Mouse (Mus musculus): ENCODE results near the gene Kcnc1.

Kcnc1 gene

GRCm38 (mm10) chr7:46459605-46460245 lies 63.4 kb downstream of the Kcnc1 start:
- in situ Hi-C loops (cut with MboI; ENCODE audit: unreplicated experiment in 2 of 2) = no loop called here

- in situ Hi-C loops (cut with MboI; ENCODE audit: unreplicated experiment in 2 of 2) = no loop called here
Measured at GRCm38 (mm10) chr7:46462287-46462686, 66.0 kb downstream of the Kcnc1 start.

GRCm38 (mm10) chr7:46463136-46463535 lies 66.8 kb downstream of the Kcnc1 start:
- in situ Hi-C loops (cut with MboI; ENCODE audit: unreplicated experiment in 2 of 2) = no loop called here

- in situ Hi-C loops (cut with MboI; ENCODE audit: unreplicated experiment in 2 of 2) = no loop called here
Measured at GRCm38 (mm10) chr7:46466422-46466981, 70.2 kb downstream of the Kcnc1 start.

GRCm38 (mm10) chr7:46469542-46469941 lies 73.2 kb downstream of the Kcnc1 start:
- in situ Hi-C loops (cut with MboI; ENCODE audit: unreplicated experiment in 2 of 2) = no loop called here

- in situ Hi-C loops (cut with MboI; ENCODE audit: unreplicated experiment in 2 of 2) = no loop called here
Measured at GRCm38 (mm10) chr7:46471054-46471737, 74.9 kb downstream of the Kcnc1 start.

GRCm38 (mm10) chr7:46473141-46473540 lies 76.8 kb downstream of the Kcnc1 start:
- in situ Hi-C loops (cut with MboI; ENCODE audit: unreplicated experiment in 2 of 2) = no loop called here

- in situ Hi-C loops (cut with MboI; ENCODE audit: unreplicated experiment in 2 of 2) = no loop called here
Measured at GRCm38 (mm10) chr7:46475464-46475863, 79.2 kb downstream of the Kcnc1 start.

- in situ Hi-C loops (cut with MboI; ENCODE audit: unreplicated experiment in 2 of 2) = no loop called here
Measured at GRCm38 (mm10) chr7:46477456-46477855, 81.2 kb downstream of the Kcnc1 start.

GRCm38 (mm10) chr7:46479793-46480192 lies 83.5 kb downstream of the Kcnc1 start:
- in situ Hi-C loops (cut with MboI; ENCODE audit: unreplicated experiment in 2 of 2) = no loop called here

- in situ Hi-C loops (cut with MboI; ENCODE audit: unreplicated experiment in 2 of 2) = no loop called here
Measured at GRCm38 (mm10) chr7:46482099-46482531, 85.8 kb downstream of the Kcnc1 start.

GRCm38 (mm10) chr7:46483050-46483449 lies 86.8 kb downstream of the Kcnc1 start:
- in situ Hi-C loops (cut with MboI; ENCODE audit: unreplicated experiment in 2 of 2) = no loop called here

GRCm38 (mm10) chr7:46484223-46484622 lies 87.9 kb downstream of the Kcnc1 start:
- in situ Hi-C loops (cut with MboI; ENCODE audit: unreplicated experiment in 2 of 2) = no loop called here

GRCm38 (mm10) chr7:46486761-46487160 lies 90.5 kb downstream of the Kcnc1 start:
- in situ Hi-C loops (cut with MboI; ENCODE audit: unreplicated experiment in 2 of 2) = no loop called here

GRCm38 (mm10) chr7:46487354-46487753 lies 91.1 kb downstream of the Kcnc1 start:
- in situ Hi-C loops (cut with MboI; ENCODE audit: unreplicated experiment in 2 of 2) = no loop called here

Data from v-Abl transformed pro-B cells (cell line).